ENCODE assay signal across 8 mouse cellular contexts in genomic region chr8:119678138-119678843, GRCm38 (mm10). TPM values are rescaled to one million over a fixed set of nuclear protein-coding genes. Genes with fewer than 3 reads are reported as not detected.
DNase-seq lines count a peak whose midpoint lies in the region; ATAC-seq and TF ChIP-seq lines count a peak whose summit lies in the region.

No protein-coding gene starts in this region.

- no peaks in the 10 kb centered on the region for H3K9me3 ChIP-seq in heart, embryonic 15.5 days (replicated peaks)
- H3K9me3 ChIP-seq in midbrain, embryonic 10.5 days (replicated peaks) = no peaks in the 10 kb centered on the region

- TF ChIP-seq CTCF in testis, adult 2 months (IDR thresholded peaks at IDR 0.05; ENCODE audit: control insufficient read depth, insufficient read depth, insufficient replicate concordance, low read depth, low read length) = peak; percentile 97

- 9% methylated on average over 18 of the region's 18 CpGs for WGBS in heart, embryonic 15.5 days
- 10% methylated on average over 18 of the region's 18 CpGs for WGBS in midbrain, embryonic 10.5 days

- no peak overlapping the region for H3K9ac ChIP-seq in heart, embryonic 15.5 days

- DNase-seq in testis, postnatal 14 days (ENCODE audit: low spot score) = no peak
- peak; percentile 48 for DNase-seq in c-Kit-positive CD71-positive TER-119-negative erythroid progenitor cells, embryonic 14.5 days (ENCODE audit: low read depth)
- DNase-seq in kidney, postnatal 14 days = peak; percentile 40
- peak; percentile 59 for DNase-seq in midbrain, embryonic 10.5 days (ENCODE audit: low spot score)
- DNase-seq in layer of hippocampus, adult 11-12 months (ENCODE audit: low spot score) = no peak

- no peaks in the 10 kb centered on the region for H3K36me3 ChIP-seq in testis, adult 2 months (ENCODE audit: control insufficient read depth, insufficient read depth, low read length)
- no peaks in the 10 kb centered on the region for H3K36me3 ChIP-seq in heart, embryonic 15.5 days
- H3K36me3 ChIP-seq in midbrain, embryonic 10.5 days = no peaks in the 10 kb centered on the region

- H3K4me1 ChIP-seq in testis, adult 2 months (ENCODE audit: control insufficient read depth, insufficient read depth, low read length) = peaks cover 3% of the 10 kb centered on the region; the same call in 1 of the 2 replicates
- peaks cover 5% of the 10 kb centered on the region; the same call in 1 of the 2 replicates for H3K4me1 ChIP-seq in heart, embryonic 15.5 days (replicated peaks)
- H3K4me1 ChIP-seq in midbrain, embryonic 10.5 days = peaks cover 35% of the 10 kb centered on the region

- H3K27me3 ChIP-seq in testis, adult 2 months (ENCODE audit: control insufficient read depth, insufficient read depth, low read length) = no peaks in the 10 kb centered on the region
- H3K27me3 ChIP-seq in heart, embryonic 15.5 days = peaks cover 10% of the 10 kb centered on the region
- H3K27me3 ChIP-seq in midbrain, embryonic 10.5 days (ENCODE audit: low read depth, poor library complexity, severe bottlenecking) = 0 out of 2 replicates have a peak, but pooled peaks cover 7% of the 10 kb centered on the region

- H3K27ac ChIP-seq in testis, adult 2 months (ENCODE audit: control insufficient read depth, insufficient read depth, low read depth, low read length) = no peak overlapping the region
- no peak overlapping the region for H3K27ac ChIP-seq in heart, embryonic 15.5 days
- peak overlapping the region; percentile 23; the same call in 1 of the 2 replicates for H3K27ac ChIP-seq in midbrain, embryonic 10.5 days (replicated peaks)

- no peak for TF ChIP-seq POLR2A in testis, adult 2 months (IDR thresholded peaks at IDR 0.05; ENCODE audit: control insufficient read depth, low read depth, low read length)

- peak overlapping the region; percentile 47 for H3K4me2 ChIP-seq in heart, embryonic 15.5 days

- H3K4me3 ChIP-seq in testis, adult 2 months (ENCODE audit: control insufficient read depth, low read depth, low read length) = peak overlapping the region; percentile 63
- peak overlapping the region; percentile 8; the same call in 1 of the 2 replicates for H3K4me3 ChIP-seq in heart, embryonic 15.5 days
- peak overlapping the region; percentile 40 for H3K4me3 ChIP-seq in midbrain, embryonic 10.5 days

- no peak; the same call in 1 of the 2 replicates for ATAC-seq in heart, embryonic 15.5 days (replicated peaks; ENCODE audit: insufficient number of reproducible peaks, insufficient read depth, low FRiP score, low read depth)
- no peak for ATAC-seq in inflammation-experienced regulatory T-cells, adult 6 months

RNA-seq across cellular contexts. Expression of gene Wfdc1, which starts 12.1 kb away (rescaled TPM):
- polyA plus RNA-seq in testis, adult 2 months (2012; rRNA removed) = 25.8 and 26.9 TPM in 2 replicates
- 5.9 and 6.2 TPM in 2 replicates for polyA plus RNA-seq in heart, embryonic 15.5 days (2015; fragmentation: Nextera tagmentation; extraction: Ambion mirVana)
- polyA plus RNA-seq in midbrain, embryonic 10.5 days (2016; fragmentation: Nextera tagmentation; extraction: Ambion mirVana) = 20.5 and 32.9 TPM in 2 replicates
- polyA plus RNA-seq in inflammation-experienced regulatory T-cells, adult 6 months (2017; shearing (Covaris generic)) = not detected

RNA-seq across cellular contexts. Expression of gene Atp2c2, which starts 21.5 kb away (rescaled TPM):
- polyA plus RNA-seq in testis, adult 2 months (2012; rRNA removed) = 1.2 and 1.4 TPM in 2 replicates
- 0.13 and 0.42 TPM in 2 replicates for polyA plus RNA-seq in heart, embryonic 15.5 days (2015; fragmentation: Nextera tagmentation; extraction: Ambion mirVana)
- polyA plus RNA-seq in midbrain, embryonic 10.5 days (2016; fragmentation: Nextera tagmentation; extraction: Ambion mirVana) = 1.2 and 1.6 TPM in 2 replicates
- polyA plus RNA-seq in inflammation-experienced regulatory T-cells, adult 6 months (2017; shearing (Covaris generic)) = not detected

RNA-seq across cellular contexts. Expression of gene Kcng4, which starts 42.8 kb away (rescaled TPM):
- 12.3 and 13.3 TPM in 2 replicates for polyA plus RNA-seq in testis, adult 2 months (2012; rRNA removed)
- polyA plus RNA-seq in heart, embryonic 15.5 days (2015; fragmentation: Nextera tagmentation; extraction: Ambion mirVana) = 0.05 TPM in 1 of 2 replicates, not detected in the other
- polyA plus RNA-seq in midbrain, embryonic 10.5 days (2016; fragmentation: Nextera tagmentation; extraction: Ambion mirVana) = 0.19 and 0.52 TPM in 2 replicates
- not detected for polyA plus RNA-seq in inflammation-experienced regulatory T-cells, adult 6 months (2017; shearing (Covaris generic))

Comparison
In these comparisons a context has a peak if more than half of its experiments do, and no peak if none do; other contexts are left out.
1. H3K4me3 ChIP-seq: peak in every context shown above with its lines; median percentile 63 in testis, adult 2 months; 40 in midbrain, embryonic 10.5 days; 8 in heart, embryonic 15.5 days.
2. DNase-seq: peak in c-Kit-positive CD71-positive TER-119-negative erythroid progenitor cells, embryonic 14.5 days (single experiment), kidney, postnatal 14 days (single experiment) and midbrain, embryonic 10.5 days (single experiment); none in testis, postnatal 14 days (single experiment) and layer of hippocampus, adult 11-12 months (single experiment).